Mouse (Mus musculus) hindbrain, embryonic 13.5 days (tissue): Measurements from ENCODE around the gene Prok1. TPM values are rescaled to one million over a fixed set of nuclear protein-coding genes. Genes with fewer than 3 reads are reported as not detected.

Source experiments
- ATAC-seq: fragments of 200-750 bp; cut with Nextera tagmentation; 2 replicates; pipeline ENCODE4 v1.8.0; 2017; ENCODE audit warnings: moderate TSS enrichment; ENCODE audit not compliant: low FRiP score
- H3K27ac ChIP-seq: fragments of 300-500 bp; sonication (generic); 2 replicates; pipeline ENCODE4 v1.5.1; 2015; ENCODE audit warnings: inconsistent platforms, mild to moderate bottlenecking, moderate library complexity
- H3K27me3 ChIP-seq: fragments of 300-500 bp; sonication (generic); 2 replicates; pipeline ENCODE4 v1.6.1; 2015; ENCODE audit warnings: mild to moderate bottlenecking, inconsistent platforms
- H3K36me3 ChIP-seq: fragments of 300-500 bp; sonication (generic); 2 replicates; pipeline ENCODE4 v1.6.1; 2015; ENCODE audit warnings: mild to moderate bottlenecking, inconsistent platforms
- H3K4me1 ChIP-seq: fragments of 300-500 bp; sonication (generic); replicated peaks from 2 replicates; pipeline ENCODE4 v1.6.1; 2015; ENCODE audit warnings: inconsistent platforms
- H3K4me2 ChIP-seq: fragments of 300-500 bp; sonication (generic); 2 replicates; pipeline ENCODE4 v1.6.1; 2015; ENCODE audit warnings: inconsistent platforms, mild to moderate bottlenecking, moderate library complexity
- H3K4me3 ChIP-seq: fragments of 300-500 bp; sonication (generic); 2 replicates; pipeline ENCODE4 v1.5.1; 2015; ENCODE audit warnings: mild to moderate bottlenecking, inconsistent platforms
- H3K9ac ChIP-seq: fragments of 300-500 bp; sonication (generic); 2 replicates; pipeline ENCODE4 v1.6.1; 2015; ENCODE audit warnings: mild to moderate bottlenecking, inconsistent platforms
- H3K9me3 ChIP-seq: fragments of 300-500 bp; sonication (generic); 2 replicates; pipeline ENCODE4 v1.6.1; 2016; ENCODE audit warnings: inconsistent platforms
- WGBS: fragments of 180-500 bp; shearing (Covaris S2); methylation state at CpG from one replicate; pipeline ENCODE4 v1.1.7; 2015; 5-methylcytosine and 5-hydroxymethylcytosine counted together
- polyA plus RNA-seq: library from polyadenylated mRNA; unstranded; fragments of >200 nt; fragmentation: Nextera tagmentation; extraction: Ambion mirVana; gene quantifications from 2 replicates; pipeline ENCODE4 v1.2.1, GENCODE M21; 2015

Prok1 gene
- 0.10 and 0.32 TPM in 2 replicates for polyA plus RNA-seq

GRCm38 (mm10) chr3:107239607-107240006 lies at the start of gene Prok1:
Prok1 (minus strand) TSS chr3:107239707.
- H3K4me2 ChIP-seq: no peak within 1 kb of the TSS
- no peak within 1 kb of the TSS for H3K27ac ChIP-seq
- no peaks in the 10 kb centered on the region for H3K9me3 ChIP-seq
- no peak within 1 kb of the TSS for H3K4me3 ChIP-seq
- 91% methylated on average over 9 of the region's 9 CpGs for WGBS
- no peak for ATAC-seq
- peaks cover 33% of the 10 kb centered on the region for H3K27me3 ChIP-seq
- no peak within 1 kb of the TSS for H3K9ac ChIP-seq
- no peaks in the 10 kb centered on the region for H3K36me3 ChIP-seq
- peaks cover 6% of the 10 kb centered on the region for H3K4me1 ChIP-seq

GRCm38 (mm10) chr3:107287346-107287745 lies 47.8 kb upstream of the Prok1 start:
- H3K27ac ChIP-seq: no peak overlapping the region
- H3K36me3 ChIP-seq: peaks cover 26% of the 10 kb centered on the region
- no peak overlapping the region for H3K4me2 ChIP-seq
- no peaks in the 10 kb centered on the region for H3K27me3 ChIP-seq
- H3K4me3 ChIP-seq: no peak overlapping the region
- no peak overlapping the region for H3K9ac ChIP-seq
- no peaks in the 10 kb centered on the region for H3K4me1 ChIP-seq
- no peaks in the 10 kb centered on the region for H3K9me3 ChIP-seq
- ATAC-seq: no peak

- WGBS: 76% methylated on average over 2 of the region's 2 CpGs
- H3K27ac ChIP-seq: no peak overlapping the region
- no peaks in the 10 kb centered on the region for H3K4me1 ChIP-seq
- peaks cover 32% of the 10 kb centered on the region for H3K36me3 ChIP-seq
- no peaks in the 10 kb centered on the region for H3K27me3 ChIP-seq
- no peak for ATAC-seq
- H3K9me3 ChIP-seq: no peaks in the 10 kb centered on the region
- H3K9ac ChIP-seq: no peak overlapping the region
- H3K4me3 ChIP-seq: no peak overlapping the region
- H3K4me2 ChIP-seq: no peak overlapping the region
Observed at GRCm38 (mm10) chr3:107286123-107286522, 46.6 kb upstream of the Prok1 start.

GRCm38 (mm10) chr3:107278479-107279269 lies 39.2 kb upstream of the Prok1 start, which contains the start of gene Lamtor5:
Lamtor5 (plus strand) TSS chr3:107278858.
- Histone ChIP-seq H3K27me3 (0 out of 2 replicates have a peak, but pooled peaks cover 6% of the 10 kb centered on the region), H3K9me3 (no peaks in the 10 kb centered on the region), H3K4me3 (peak within 1 kb of the TSS; percentile 89), H3K9ac (peak within 1 kb of the TSS; percentile 83), H3K4me1 (peaks cover 18% of the 10 kb centered on the region), H3K4me2 (peak within 1 kb of the TSS; percentile 72), H3K27ac (no peak within 1 kb of the TSS), H3K36me3 (peaks cover 15% of the 10 kb centered on the region)
- 4% methylated on average over 43 of the region's 43 CpGs for WGBS
- ATAC-seq: peak; percentile 92

- Histone ChIP-seq H3K4me1 (peaks cover 18% of the 10 kb centered on the region), H3K27me3 (0 out of 2 replicates have a peak, but pooled peaks cover 6% of the 10 kb centered on the region), H3K4me2 (no peak overlapping the region), H3K36me3 (no peaks in the 10 kb centered on the region), H3K9me3 (no peaks in the 10 kb centered on the region), H3K4me3 (no peak overlapping the region), H3K27ac (no peak overlapping the region), H3K9ac (no peak overlapping the region)
- ATAC-seq: no peak
- 90% methylated on average over 3 of the region's 3 CpGs for WGBS
Observed at GRCm38 (mm10) chr3:107276626-107277025, 37.1 kb upstream of the Prok1 start.

- no peak overlapping the region for H3K27ac ChIP-seq
- 63% methylated on average over 4 of the region's 4 CpGs for WGBS
Observed at GRCm38 (mm10) chr3:107275996-107276395, 36.5 kb upstream of the Prok1 start.

GRCm38 (mm10) chr3:107275351-107275750 lies 35.8 kb upstream of the Prok1 start:
- H3K4me2 ChIP-seq: no peak overlapping the region
- ATAC-seq: no peak
- no peak overlapping the region for H3K27ac ChIP-seq
- 69% methylated on average over 5 of the region's 5 CpGs for WGBS
- H3K9me3 ChIP-seq: no peaks in the 10 kb centered on the region
- H3K36me3 ChIP-seq: no peaks in the 10 kb centered on the region
- H3K4me1 ChIP-seq: peaks cover 17% of the 10 kb centered on the region
- H3K4me3 ChIP-seq: no peak overlapping the region
- H3K27me3 ChIP-seq: 0 out of 2 replicates have a peak, but pooled peaks cover 6% of the 10 kb centered on the region
- H3K9ac ChIP-seq: no peak overlapping the region

More at GRCm38 (mm10) chr3:107275996-107276395, 36.5 kb upstream of the Prok1 start:
- H3K9me3 ChIP-seq: no peaks in the 10 kb centered on the region
- H3K4me3 ChIP-seq: no peak overlapping the region
- no peak overlapping the region for H3K9ac ChIP-seq
- 0 out of 2 replicates have a peak, but pooled peaks cover 6% of the 10 kb centered on the region for H3K27me3 ChIP-seq
- ATAC-seq: no peak
- no peak overlapping the region for H3K4me2 ChIP-seq
- no peaks in the 10 kb centered on the region for H3K36me3 ChIP-seq
- peaks cover 18% of the 10 kb centered on the region for H3K4me1 ChIP-seq

GRCm38 (mm10) chr3:107273820-107274219 lies 34.3 kb upstream of the Prok1 start:
- WGBS: 14% methylated on average over 3 of the region's 3 CpGs

GRCm38 (mm10) chr3:107272433-107272832 lies 32.9 kb upstream of the Prok1 start:
- Histone ChIP-seq H3K36me3 (no peaks in the 10 kb centered on the region), H3K27ac (no peak overlapping the region), H3K4me1 (no peaks in the 10 kb centered on the region), H3K27me3 (0 out of 2 replicates have a peak, but pooled peaks cover 6% of the 10 kb centered on the region), H3K9me3 (no peaks in the 10 kb centered on the region), H3K4me2 (no peak overlapping the region), H3K4me3 (no peak overlapping the region), H3K9ac (no peak overlapping the region)
- WGBS: 93% methylated on average over 3 of the region's 3 CpGs
- ATAC-seq: no peak

More at GRCm38 (mm10) chr3:107273820-107274219, 34.3 kb upstream of the Prok1 start:
- Histone ChIP-seq H3K27me3 (0 out of 2 replicates have a peak, but pooled peaks cover 6% of the 10 kb centered on the region), H3K4me3 (no peak overlapping the region), H3K4me1 (peaks cover 6% of the 10 kb centered on the region; the same call in 1 of the 2 replicates), H3K9me3 (no peaks in the 10 kb centered on the region), H3K9ac (no peak overlapping the region), H3K36me3 (no peaks in the 10 kb centered on the region), H3K4me2 (no peak overlapping the region), H3K27ac (no peak overlapping the region)
- ATAC-seq: peak; percentile 72

- Histone ChIP-seq H3K36me3 (no peaks in the 10 kb centered on the region), H3K9me3 (no peaks in the 10 kb centered on the region), H3K27ac (no peak overlapping the region), H3K9ac (no peak overlapping the region), H3K4me3 (no peak overlapping the region), H3K27me3 (0 out of 2 replicates have a peak, but pooled peaks cover 10% of the 10 kb centered on the region), H3K4me1 (peaks cover 6% of the 10 kb centered on the region), H3K4me2 (no peak overlapping the region)
- ATAC-seq: no peak
- WGBS: 79% methylated on average over 2 of the region's 2 CpGs
Observed at GRCm38 (mm10) chr3:107266814-107267345, 27.4 kb upstream of the Prok1 start.

GRCm38 (mm10) chr3:107261851-107262165 lies 22.3 kb upstream of the Prok1 start:
- Histone ChIP-seq H3K4me1 (peaks cover 32% of the 10 kb centered on the region), H3K9me3 (no peaks in the 10 kb centered on the region), H3K4me2 (no peak overlapping the region), H3K4me3 (no peak overlapping the region), H3K27ac (peak overlapping the region; percentile 84), H3K9ac (no peak overlapping the region), H3K27me3 (0 out of 2 replicates have a peak, but pooled peaks cover 10% of the 10 kb centered on the region), H3K36me3 (no peaks in the 10 kb centered on the region)
- WGBS: 23% methylated on average over 7 of the region's 7 CpGs
- peak; percentile 29; the same call in 1 of the 2 replicates for ATAC-seq

GRCm38 (mm10) chr3:107260956-107261850 lies 21.7 kb upstream of the Prok1 start:
- H3K9me3 ChIP-seq: no peaks in the 10 kb centered on the region

More at GRCm38 (mm10) chr3:107260956-107261850, 21.7 kb upstream of the Prok1 start:
- Histone ChIP-seq H3K9ac (0 out of 2 replicates have a peak overlapping the region, but pooled peaks have one; percentile 2), H3K4me3 (no peak overlapping the region), H3K4me1 (peaks cover 38% of the 10 kb centered on the region), H3K36me3 (no peaks in the 10 kb centered on the region), H3K27me3 (0 out of 2 replicates have a peak, but pooled peaks cover 9% of the 10 kb centered on the region), H3K4me2 (no peak overlapping the region), H3K27ac (peak overlapping the region; percentile 84)
- peak; percentile 48 for ATAC-seq
- WGBS: 42% methylated on average over 8 of the region's 8 CpGs
